Mouse (Mus musculus): ENCODE measurements at regions not wholly inside any gene's neighbourhood (a gene's known extent, or its start where the extent isn't known, plus 50 kb on each side); places are given as distances from the start of the nearest gene placed in this dataset.
A peak's percentile ranks its signal among the peaks of the same experiment; 100 is the strongest.

- Histone ChIP-seq H3K4me3 (replicated peaks; ENCODE audit: low read depth, low read length) (no peak overlapping the region), H3K4me1 (ENCODE audit: control insufficient read depth, insufficient read depth, low read length) (0 out of 2 replicates have a peak, but pooled peaks cover 4% of the 10 kb centered on the region), H3K36me3 (ENCODE audit: control insufficient read depth, insufficient read depth, low read length) (no peaks in the 10 kb centered on the region), H3K9me3 (ENCODE audit: control insufficient read depth, low read length) (no peaks in the 10 kb centered on the region), H3K4me2 (ENCODE audit: low read length) (no peak overlapping the region), H3K27ac (replicated peaks; ENCODE audit: low read depth, low read length) (no peak overlapping the region), H3K9ac (replicated peaks; ENCODE audit: low read length) (no peak overlapping the region), H3K27me3 (ENCODE audit: control insufficient read depth, insufficient read depth, low read length) (no peaks in the 10 kb centered on the region)
- ATAC-seq (ENCODE audit: low FRiP score, low TSS enrichment), result no peak
- DNase-seq, result no peak
- WGBS, result 11% methylated on average over 1 of the region's 1 CpGs
Observed at GRCm38 (mm10) chr12:45614509-45615150, 540.1 kb upstream of the Stxbp6 start.

- Histone ChIP-seq H3K27me3 (ENCODE audit: control insufficient read depth, insufficient read depth, low read length) (no peaks in the 10 kb centered on the region), H3K9me3 (ENCODE audit: control insufficient read depth, low read length) (no peaks in the 10 kb centered on the region), H3K27ac (replicated peaks; ENCODE audit: low read depth, low read length) (no peak overlapping the region), H3K4me2 (ENCODE audit: low read length) (no peak overlapping the region), H3K4me1 (ENCODE audit: control insufficient read depth, insufficient read depth, low read length) (0 out of 2 replicates have a peak, but pooled peaks cover 4% of the 10 kb centered on the region), H3K36me3 (ENCODE audit: control insufficient read depth, insufficient read depth, low read length) (no peaks in the 10 kb centered on the region), H3K4me3 (replicated peaks; ENCODE audit: low read depth, low read length) (no peak overlapping the region), H3K9ac (replicated peaks; ENCODE audit: low read length) (no peak overlapping the region)
- ATAC-seq (ENCODE audit: low FRiP score, low TSS enrichment) (no peak), DNase-seq (no peak)
Observed at GRCm38 (mm10) chr12:45614074-45614473, 539.6 kb upstream of the Stxbp6 start.

- ATAC-seq (ENCODE audit: low FRiP score, low TSS enrichment), result no peak
- Histone ChIP-seq H3K4me2 (ENCODE audit: low read length) (no peak overlapping the region), H3K27ac (replicated peaks; ENCODE audit: low read depth, low read length) (no peak overlapping the region), H3K4me1 (ENCODE audit: control insufficient read depth, insufficient read depth, low read length) (peaks cover 5% of the 10 kb centered on the region; the same call in 1 of the 2 replicates), H3K36me3 (ENCODE audit: control insufficient read depth, insufficient read depth, low read length) (no peaks in the 10 kb centered on the region), H3K9me3 (ENCODE audit: control insufficient read depth, low read length) (no peaks in the 10 kb centered on the region), H3K4me3 (replicated peaks; ENCODE audit: low read depth, low read length) (no peak overlapping the region), H3K27me3 (ENCODE audit: control insufficient read depth, insufficient read depth, low read length) (no peaks in the 10 kb centered on the region), H3K9ac (replicated peaks; ENCODE audit: low read length) (no peak overlapping the region)
- no peak for DNase-seq
- 80% methylated on average over 3 of the region's 3 CpGs for WGBS
Observed at GRCm38 (mm10) chr12:45599443-45599842, 524.9 kb upstream of the Stxbp6 start.

- Histone ChIP-seq H3K9ac (replicated peaks; ENCODE audit: low read length) (no peak overlapping the region), H3K9me3 (ENCODE audit: control insufficient read depth, low read length) (no peaks in the 10 kb centered on the region), H3K36me3 (ENCODE audit: control insufficient read depth, insufficient read depth, low read length) (no peaks in the 10 kb centered on the region), H3K4me2 (ENCODE audit: low read length) (no peak overlapping the region), H3K4me1 (ENCODE audit: control insufficient read depth, insufficient read depth, low read length) (peaks cover 5% of the 10 kb centered on the region; the same call in 1 of the 2 replicates), H3K27ac (replicated peaks; ENCODE audit: low read depth, low read length) (peak overlapping the region; percentile 85), H3K27me3 (ENCODE audit: control insufficient read depth, insufficient read depth, low read length) (no peaks in the 10 kb centered on the region), H3K4me3 (replicated peaks; ENCODE audit: low read depth, low read length) (no peak overlapping the region)
- peak; percentile 82 for DNase-seq
- WGBS, result 32% methylated on average over 4 of the region's 4 CpGs
- peak; percentile 92 for ATAC-seq (ENCODE audit: low FRiP score, low TSS enrichment)
Observed at GRCm38 (mm10) chr12:45597904-45598570, 523.5 kb upstream of the Stxbp6 start.

- Histone ChIP-seq H3K27me3 (ENCODE audit: control insufficient read depth, insufficient read depth, low read length) (no peaks in the 10 kb centered on the region), H3K9me3 (ENCODE audit: control insufficient read depth, low read length) (no peaks in the 10 kb centered on the region), H3K4me1 (ENCODE audit: control insufficient read depth, insufficient read depth, low read length) (peaks cover 5% of the 10 kb centered on the region; the same call in 1 of the 2 replicates), H3K36me3 (ENCODE audit: control insufficient read depth, insufficient read depth, low read length) (no peaks in the 10 kb centered on the region), H3K9ac (replicated peaks; ENCODE audit: low read length) (no peak overlapping the region), H3K4me2 (ENCODE audit: low read length) (no peak overlapping the region), H3K4me3 (replicated peaks; ENCODE audit: low read depth, low read length) (no peak overlapping the region), H3K27ac (replicated peaks; ENCODE audit: low read depth, low read length) (no peak overlapping the region; the same call in 1 of the 2 replicates)
- ATAC-seq (ENCODE audit: low FRiP score, low TSS enrichment) (no peak), DNase-seq (no peak)
- 70% methylated on average over 3 of the region's 3 CpGs for WGBS
Observed at GRCm38 (mm10) chr12:45594689-45595088, 520.2 kb upstream of the Stxbp6 start.

- ATAC-seq (ENCODE audit: low FRiP score, low TSS enrichment), result no peak
- Histone ChIP-seq H3K4me2 (ENCODE audit: low read length) (no peak overlapping the region), H3K9ac (replicated peaks; ENCODE audit: low read length) (no peak overlapping the region), H3K27ac (replicated peaks; ENCODE audit: low read depth, low read length) (no peak overlapping the region), H3K27me3 (ENCODE audit: control insufficient read depth, insufficient read depth, low read length) (no peaks in the 10 kb centered on the region), H3K4me1 (ENCODE audit: control insufficient read depth, insufficient read depth, low read length) (no peaks in the 10 kb centered on the region), H3K4me3 (replicated peaks; ENCODE audit: low read depth, low read length) (no peak overlapping the region), H3K9me3 (ENCODE audit: control insufficient read depth, low read length) (no peaks in the 10 kb centered on the region), H3K36me3 (ENCODE audit: control insufficient read depth, insufficient read depth, low read length) (no peaks in the 10 kb centered on the region)
- DNase-seq, result no peak
- WGBS, result 91% methylated on average over 2 of the region's 2 CpGs
Observed at GRCm38 (mm10) chr12:45590191-45590590, 515.7 kb upstream of the Stxbp6 start.

DNA sequence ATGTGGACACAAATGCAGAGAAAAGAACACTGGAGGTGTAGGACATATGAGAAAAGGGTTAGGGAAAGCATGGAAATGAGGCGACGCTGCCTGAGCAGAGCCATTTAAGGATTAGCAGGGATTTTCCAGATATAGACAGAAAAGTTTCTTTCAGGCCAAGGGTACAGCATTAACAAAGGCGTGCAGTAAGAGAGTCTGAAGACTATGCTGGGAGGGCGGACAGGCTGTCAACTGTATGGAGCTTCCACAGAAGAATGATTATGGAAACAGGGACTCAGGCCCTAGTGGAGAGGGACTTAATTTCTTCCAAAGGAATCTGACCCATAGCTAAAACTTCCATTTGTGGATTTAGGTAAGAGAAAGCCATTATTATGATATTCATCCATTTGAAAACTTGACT is 511.3 kb upstream of the Stxbp6 start:
- Histone ChIP-seq H3K9me3 (ENCODE audit: control insufficient read depth, low read length) (no peaks in the 10 kb centered on the region), H3K4me2 (ENCODE audit: low read length) (no peak overlapping the region), H3K27ac (replicated peaks; ENCODE audit: low read depth, low read length) (no peak overlapping the region), H3K4me1 (ENCODE audit: control insufficient read depth, insufficient read depth, low read length) (no peaks in the 10 kb centered on the region), H3K27me3 (ENCODE audit: control insufficient read depth, insufficient read depth, low read length) (no peaks in the 10 kb centered on the region), H3K4me3 (replicated peaks; ENCODE audit: low read depth, low read length) (no peak overlapping the region), H3K9ac (replicated peaks; ENCODE audit: low read length) (no peak overlapping the region), H3K36me3 (ENCODE audit: control insufficient read depth, insufficient read depth, low read length) (no peaks in the 10 kb centered on the region)
- 35% methylated on average over 4 of the region's 4 CpGs for WGBS
- ATAC-seq (ENCODE audit: low FRiP score, low TSS enrichment) (no peak), DNase-seq (no peak)

GRCm38 (mm10) chr12:45563325-45564030 is 489.0 kb upstream of the Stxbp6 start:
- ATAC-seq (ENCODE audit: low FRiP score, low TSS enrichment) (peak; percentile 90), DNase-seq (peak; percentile 84)
- Histone ChIP-seq H3K9me3 (ENCODE audit: control insufficient read depth, low read length) (no peaks in the 10 kb centered on the region), H3K27me3 (ENCODE audit: control insufficient read depth, insufficient read depth, low read length) (no peaks in the 10 kb centered on the region), H3K4me2 (ENCODE audit: low read length) (peak overlapping the region; percentile 11; the same call in 1 of the 2 replicates), H3K9ac (replicated peaks; ENCODE audit: low read length) (no peak overlapping the region), H3K4me3 (replicated peaks; ENCODE audit: low read depth, low read length) (no peak overlapping the region), H3K4me1 (ENCODE audit: control insufficient read depth, insufficient read depth, low read length) (peaks cover 35% of the 10 kb centered on the region), H3K27ac (replicated peaks; ENCODE audit: low read depth, low read length) (peak overlapping the region; percentile 91), H3K36me3 (ENCODE audit: control insufficient read depth, insufficient read depth, low read length) (no peaks in the 10 kb centered on the region)
- WGBS, result 24% methylated on average over 13 of the region's 13 CpGs
